Mouse (Mus musculus) frontal cortex, adult 2 months (tissue): ENCODE data around the gene Xpo4. TPM values are rescaled to one million over a fixed set of nuclear protein-coding genes. Genes with fewer than 3 reads are reported as not detected.

Experiments used
- DNase-seq, 2 experiments: peaks; one replicate each; pipeline ENCODE4 v3.0.0; 2022; ENCODE audit warnings: low spot score in 1 of 2; ENCODE audit errors: extremely low spot score in 1 of 2
- polyA plus RNA-seq: library from polyadenylated mRNA; depleted of rRNA; stranded (reverse); fragments of >200 nt; gene quantifications from 2 replicates; pipeline ENCODE4 v1.2.3, GENCODE M21; 2012

Gene Xpo4
- polyA plus RNA-seq, 1 experiment = 8.0 TPM

DNA sequence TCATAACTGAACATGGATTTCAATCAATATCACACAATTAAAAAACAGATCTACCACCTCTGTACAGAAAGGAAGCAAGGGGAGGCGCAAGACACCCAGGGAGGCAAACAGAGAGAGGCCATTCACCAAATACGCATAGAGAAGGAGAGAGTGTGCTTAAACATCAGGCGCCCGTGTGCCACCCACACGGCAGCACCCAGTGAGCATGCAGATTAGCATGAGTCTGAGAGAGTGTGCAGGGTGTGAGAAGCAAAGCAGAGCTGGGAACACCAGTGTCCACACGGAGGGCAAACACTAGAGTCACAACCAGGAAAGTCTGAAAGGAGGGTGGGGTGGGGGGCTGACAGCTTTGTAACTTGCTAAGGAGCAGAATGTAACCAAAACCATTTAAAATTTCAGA is 49.4 kb downstream of the Xpo4 start:
- DNase-seq = peak in 1 of 2 experiments; percentile 9

DNA sequence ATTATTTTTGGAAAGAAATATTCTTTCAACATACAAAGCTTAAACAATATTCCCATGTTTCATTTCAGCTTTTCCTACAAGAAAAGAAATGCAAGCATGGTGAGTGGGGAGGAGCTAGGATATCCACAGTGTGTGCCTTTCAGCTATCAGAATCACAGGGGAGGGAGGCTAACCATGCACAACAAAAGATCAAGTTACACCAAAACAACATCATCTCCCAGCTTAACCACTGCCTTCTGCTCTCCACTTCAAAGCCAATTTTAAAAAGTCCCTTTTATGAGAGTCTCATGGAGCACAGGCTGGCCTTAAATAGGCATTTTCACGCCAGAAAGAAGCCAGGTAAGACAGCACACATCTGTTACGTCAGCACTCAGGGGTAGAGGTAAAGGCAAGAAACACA is 54.2 kb downstream of the Xpo4 start:
- no peak for DNase-seq

DNA sequence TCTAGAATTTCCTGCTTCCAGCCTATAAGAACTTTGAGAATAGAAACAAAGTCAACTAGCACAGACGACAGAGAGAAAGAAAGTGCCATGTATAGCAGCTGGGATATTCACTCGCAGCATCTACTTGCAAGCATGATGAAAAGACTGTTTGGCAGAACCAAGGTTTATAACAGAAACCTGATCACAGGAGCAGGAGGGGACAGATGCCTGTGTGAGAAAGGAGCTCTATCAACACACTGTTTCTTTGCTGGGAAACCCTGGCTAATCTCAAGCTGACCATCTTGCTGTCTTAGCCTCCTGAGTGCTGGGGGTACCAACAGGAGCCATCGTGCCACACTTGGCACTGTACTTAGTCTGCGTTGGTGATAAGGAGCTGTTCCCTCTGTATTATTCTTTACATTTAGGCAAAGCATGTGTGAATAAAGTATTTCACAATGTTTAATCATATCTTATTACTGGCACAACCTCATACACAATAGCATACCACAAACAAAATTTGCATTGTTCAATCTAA is 55.4 kb downstream of the Xpo4 start:
- peak in 1 of 2 experiments; percentile 13 for DNase-seq

DNA sequence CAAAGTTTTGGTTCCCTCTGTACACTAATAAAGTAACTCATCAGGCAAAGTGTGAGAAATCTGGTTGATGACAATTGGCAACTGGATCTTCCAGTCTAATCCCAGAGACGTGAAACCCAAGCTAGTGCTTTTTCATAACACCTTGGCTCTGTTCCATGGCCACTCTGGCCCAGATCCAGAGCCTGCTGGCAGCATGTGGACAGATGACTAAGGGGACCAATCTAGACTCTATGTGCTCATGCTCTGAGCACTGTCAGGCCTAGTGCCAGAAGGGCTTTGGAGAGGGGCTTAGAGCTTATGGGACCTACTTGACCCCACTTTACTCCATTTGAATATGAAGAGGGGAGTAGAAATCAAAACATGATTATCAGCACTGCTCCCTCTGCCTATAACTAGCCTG is 57.7 kb downstream of the Xpo4 start:
- DNase-seq = peak; percentile 59 to 85

DNA sequence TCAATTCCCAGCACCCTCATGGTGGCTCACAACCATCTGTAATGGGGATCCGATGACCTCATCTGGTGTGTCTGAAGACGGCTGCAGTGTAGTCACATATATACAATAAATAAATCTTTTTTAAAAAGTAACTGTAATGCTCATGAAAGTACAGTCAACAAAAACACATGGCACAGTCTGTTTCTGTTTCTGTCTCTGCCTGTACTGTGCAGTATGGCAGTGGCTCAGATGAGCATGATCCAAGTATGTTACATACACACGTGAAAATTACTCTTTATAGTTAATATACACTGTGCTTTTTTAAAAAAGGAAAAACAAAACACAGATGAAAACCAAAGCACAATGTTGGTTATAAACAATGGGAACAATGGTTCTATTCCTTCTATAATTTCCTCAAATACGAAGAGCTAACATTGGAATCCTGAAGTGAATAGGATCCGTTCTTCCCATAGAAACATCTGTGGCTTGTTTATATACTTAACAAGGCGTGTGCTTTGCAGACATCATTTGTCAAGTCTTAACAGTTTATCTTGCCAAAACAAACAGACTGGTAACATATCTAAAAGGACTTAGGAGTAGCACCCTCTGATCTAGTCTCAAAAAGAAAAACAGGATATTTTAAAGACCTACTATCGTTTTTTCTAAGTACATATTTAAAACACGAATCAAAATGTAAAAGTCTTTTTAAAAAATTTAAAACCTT is 58.4 kb downstream of the Xpo4 start:
- DNase-seq = no peak

DNA sequence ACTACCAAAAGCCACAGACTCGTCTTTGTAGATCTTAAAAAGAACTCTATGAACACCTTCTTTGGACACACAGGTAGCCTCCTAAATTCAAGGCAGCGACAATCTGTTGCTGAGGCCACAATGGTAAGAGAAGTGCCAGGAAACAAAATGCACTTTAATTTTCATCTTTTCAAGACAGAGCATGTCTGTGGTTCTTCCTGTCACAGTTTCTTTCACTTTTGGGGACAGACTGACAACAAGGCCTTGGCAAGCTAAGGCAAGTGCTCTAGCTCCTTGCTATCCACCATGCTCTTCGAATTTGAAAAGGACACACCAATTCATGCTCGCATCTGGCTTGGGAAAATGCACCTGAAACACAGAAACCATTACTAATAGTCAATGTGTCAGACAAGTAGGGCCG is 72.0 kb downstream of the Xpo4 start:
- DNase-seq = no peak

DNA sequence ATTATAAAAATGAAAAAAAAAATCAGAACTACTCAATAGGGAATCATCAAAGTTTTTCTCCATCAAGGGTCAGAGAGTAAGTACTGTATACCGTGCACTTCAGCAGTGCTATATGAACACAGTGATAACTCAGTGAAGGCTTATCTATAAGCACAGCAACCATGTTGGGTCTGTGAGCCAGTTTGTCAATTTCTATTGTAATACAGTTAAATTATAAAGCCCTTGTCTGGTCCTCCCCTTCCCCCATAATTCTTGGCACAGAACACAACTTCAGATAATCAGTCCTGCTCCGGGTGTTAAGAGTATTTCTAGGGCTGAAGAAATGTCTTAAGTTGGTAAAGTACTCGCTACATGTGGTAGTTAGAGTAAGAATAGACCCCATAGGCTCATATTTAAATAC is 73.4 kb downstream of the Xpo4 start:
- DNase-seq = no peak

DNA sequence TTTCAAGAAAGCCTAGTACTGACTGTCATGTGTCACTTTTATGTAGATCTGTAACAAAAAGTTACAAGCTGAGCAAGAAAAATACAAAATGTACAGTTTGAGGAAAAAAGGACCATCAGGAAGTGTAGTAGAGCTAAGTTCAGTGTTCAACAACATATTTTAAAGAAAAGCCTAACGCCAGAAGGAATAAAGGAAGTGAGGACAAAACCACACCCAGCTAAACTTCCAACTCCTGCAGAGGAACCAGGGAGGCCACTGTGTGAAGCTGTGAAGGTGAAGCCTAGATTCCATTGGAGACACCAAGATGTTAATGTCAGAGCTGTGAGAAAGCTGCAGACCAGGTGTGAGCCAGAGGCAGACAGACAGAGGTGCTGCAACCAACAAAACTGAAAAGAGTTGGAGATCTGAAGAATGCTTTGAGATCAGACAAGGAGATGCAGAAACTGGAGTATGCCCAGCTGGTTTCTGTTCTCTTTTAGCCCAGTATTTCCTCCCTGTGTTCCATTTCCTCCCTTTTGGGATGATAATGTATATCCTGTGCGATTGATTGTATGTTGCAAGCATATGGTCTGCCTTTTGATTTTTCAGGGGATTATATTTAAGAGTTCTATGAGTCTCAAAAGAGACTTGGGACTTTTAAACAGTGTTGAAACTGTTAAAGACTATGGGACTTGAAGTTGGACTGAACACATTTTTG is 88.7 kb downstream of the Xpo4 start:
- DNase-seq = no peak

DNA sequence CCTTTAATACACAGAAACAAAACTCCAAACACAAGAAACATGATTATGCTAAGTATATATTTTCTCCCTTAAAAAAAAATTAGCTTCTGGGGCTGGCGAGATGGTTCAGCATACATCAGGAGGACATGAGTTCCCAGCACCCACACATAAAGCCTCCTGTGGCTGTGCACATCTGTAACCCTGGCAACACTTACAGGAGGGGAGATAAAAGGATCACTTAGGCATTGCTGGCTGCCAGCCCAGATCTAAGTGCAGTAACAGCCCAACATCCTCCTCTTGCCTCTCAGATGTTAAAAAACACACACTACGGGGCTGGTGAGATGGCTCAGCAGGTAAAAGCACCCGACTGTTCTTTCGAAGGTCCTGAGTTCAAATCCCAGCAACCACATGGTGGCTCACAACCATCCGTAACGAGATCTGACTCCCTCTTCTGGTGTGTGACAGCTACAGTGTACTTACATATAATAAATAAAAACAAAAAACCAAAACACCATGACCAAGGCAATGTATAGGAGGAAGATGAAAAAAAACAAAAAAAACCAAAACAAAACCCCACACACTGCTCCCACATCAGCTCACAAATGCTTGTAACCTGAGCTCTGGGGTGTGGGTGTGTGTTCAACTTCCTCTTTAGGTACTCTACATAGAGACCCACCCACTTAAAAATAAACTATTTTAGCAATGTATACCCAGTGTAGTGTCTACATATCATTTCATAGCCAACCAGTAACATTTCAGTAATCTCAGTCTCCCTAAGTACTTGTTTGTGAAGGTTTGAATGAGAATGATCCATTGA is 90.2 kb downstream of the Xpo4 start:
- no peak for DNase-seq

DNA sequence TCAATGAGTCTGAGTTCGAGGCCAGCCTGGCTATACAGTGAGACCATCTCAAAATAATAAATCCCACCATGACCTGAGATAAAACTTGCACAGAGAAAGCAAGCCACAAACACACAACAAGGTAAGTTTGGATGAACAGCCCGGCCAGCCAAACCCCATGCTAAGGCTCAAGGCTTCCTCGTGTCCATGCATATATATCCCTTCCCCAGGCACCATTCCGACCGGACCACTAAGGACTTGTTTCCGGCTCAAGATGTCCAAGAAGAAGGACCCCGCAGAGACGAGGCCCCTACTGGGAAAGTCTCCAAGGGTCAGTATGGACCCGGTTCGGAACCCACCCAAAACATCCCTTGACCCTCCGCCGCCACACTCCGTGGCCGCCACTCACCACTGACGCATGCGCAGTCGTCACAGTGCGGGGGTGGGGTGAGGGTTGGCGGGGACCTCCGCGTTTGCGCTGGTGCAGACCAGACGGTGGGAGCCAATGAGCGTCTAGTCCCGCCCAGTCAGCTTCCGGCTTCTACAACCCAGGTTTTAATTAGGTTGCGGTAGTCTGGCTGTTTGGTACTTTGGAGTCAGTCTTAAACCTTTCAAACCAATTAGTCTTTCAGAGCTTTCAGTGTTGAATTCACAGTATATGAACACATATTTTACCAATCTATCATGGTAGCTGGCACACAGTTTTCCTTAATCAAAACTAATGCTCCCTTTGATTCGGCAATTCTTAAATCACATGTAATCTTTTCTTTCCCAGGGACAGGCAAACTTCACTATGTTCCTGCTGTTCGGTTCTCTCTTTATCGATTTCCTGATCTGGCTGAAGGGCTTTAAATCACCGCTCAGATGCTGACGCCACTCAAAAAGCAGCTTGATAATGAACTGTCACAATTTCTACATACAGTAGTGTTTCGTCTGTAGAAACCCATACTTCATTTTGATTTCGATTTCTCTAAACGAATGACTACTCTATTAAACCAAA is 93.8 kb downstream of the Xpo4 start, which contains the start of gene Eef1akmt1:
Eef1akmt1 (minus strand) TSS at position 458 of the 979 bp plus-strand sequence.
- DNase-seq = peak; percentile 89 to 98

DNA sequence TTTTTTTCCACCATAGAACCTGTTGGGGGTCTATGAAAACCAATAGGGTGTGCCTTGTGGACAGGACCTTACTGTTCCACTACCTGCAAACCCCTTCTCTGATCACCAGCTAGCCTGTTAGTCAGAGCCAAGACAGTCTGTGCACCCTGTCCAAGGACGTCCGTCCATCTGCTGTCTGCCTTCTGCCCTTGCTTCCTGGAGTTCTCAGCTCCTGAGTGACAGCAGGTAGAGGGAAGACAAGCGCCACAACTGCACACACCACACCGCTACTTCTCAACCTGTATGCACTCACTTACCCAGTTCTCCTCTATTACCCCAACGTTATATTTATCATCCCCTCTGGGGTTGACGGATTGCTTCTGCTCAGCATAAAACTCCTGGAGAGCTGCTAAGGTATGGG is 99.6 kb downstream of the Xpo4 start:
- no peak for DNase-seq

GRCm38 (mm10) chr14:57556922-57557321 is 108.3 kb downstream of the Xpo4 start:
- no peak for DNase-seq

DNA sequence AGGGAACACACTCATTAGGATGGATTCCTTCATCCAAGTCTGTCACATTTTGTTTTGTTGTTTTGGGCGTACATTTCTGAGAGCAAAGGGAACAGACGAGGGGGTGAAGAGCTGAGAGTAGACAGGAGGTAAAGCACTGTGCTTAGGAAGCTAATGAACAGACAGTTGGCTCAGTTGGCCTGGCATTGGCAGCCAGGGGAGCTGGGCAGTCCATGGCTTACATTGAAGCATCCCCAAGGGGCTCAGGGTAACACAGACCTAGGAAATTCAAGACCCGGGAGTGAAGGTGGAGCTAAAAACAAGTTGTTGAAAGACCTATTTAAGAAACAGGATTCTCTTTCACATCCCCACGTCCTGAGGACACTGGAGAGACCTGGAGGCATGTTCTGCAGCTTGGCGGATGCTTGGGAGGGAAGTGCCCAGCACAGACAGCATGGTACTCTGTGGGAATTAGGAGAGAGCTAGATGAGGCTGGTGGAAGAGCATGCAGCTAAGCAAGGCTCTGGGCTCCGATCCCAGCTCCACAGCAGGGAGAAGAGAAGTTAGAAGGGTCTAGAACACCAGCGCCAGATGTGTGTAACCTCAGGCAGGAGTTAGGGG is 109.7 kb downstream of the Xpo4 start:
- no peak for DNase-seq

DNA sequence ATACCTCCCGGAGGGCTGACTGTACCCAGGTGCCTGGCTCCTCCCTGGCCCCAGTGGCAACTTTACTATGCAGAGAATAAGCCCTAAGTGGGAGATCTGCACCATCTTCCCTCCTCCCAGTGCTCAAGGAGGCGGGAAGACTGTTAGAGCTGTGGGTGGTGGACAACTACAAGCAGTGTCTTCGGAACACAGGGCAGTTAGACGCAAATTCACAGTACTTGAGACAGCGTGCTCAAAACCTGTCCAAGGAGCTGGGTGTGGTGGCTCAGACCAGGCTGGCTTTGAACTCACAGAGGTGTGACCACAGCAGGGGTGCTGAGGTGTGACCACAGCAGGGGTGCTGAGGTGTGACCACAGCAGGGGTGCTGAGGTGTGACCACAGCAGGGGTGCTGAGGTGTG is 110.8 kb downstream of the Xpo4 start:
- no peak for DNase-seq

GRCm38 (mm10) chr14:57552945-57553344 is 112.3 kb downstream of the Xpo4 start:
- DNase-seq = no peak

DNA sequence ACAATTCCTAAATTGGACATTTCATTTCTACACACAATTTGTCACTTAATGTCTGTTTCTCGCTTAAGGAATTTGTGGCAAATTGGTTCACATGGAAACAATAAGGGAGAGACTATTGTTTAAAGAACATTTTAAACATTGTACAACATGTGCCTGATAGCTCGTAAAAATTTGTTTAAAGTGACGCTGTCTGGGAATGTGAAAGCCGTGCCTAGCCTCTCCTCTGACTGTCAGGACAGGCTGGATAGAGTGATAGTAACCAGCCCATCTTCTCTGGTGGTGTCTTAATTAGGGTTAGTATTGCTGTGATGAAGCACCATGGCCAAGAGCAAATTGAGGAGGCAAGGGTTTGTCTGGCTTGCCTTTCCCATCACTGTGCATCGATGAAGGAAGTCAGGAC is 118.2 kb downstream of the Xpo4 start:
- DNase-seq = no peak

GRCm38 (mm10) chr14:57546557-57547021 is 118.6 kb downstream of the Xpo4 start:
- no peak for DNase-seq

GRCm38 (mm10) chr14:57546131-57546530 is 119.1 kb downstream of the Xpo4 start:
- DNase-seq = no peak

- no peak for DNase-seq
These were observed 119.7 kb downstream of the Xpo4 start for GRCm38 (mm10) chr14:57545526-57545925.
